In genomic region chr9:74141864-74142263, GRCm38 (mm10) we compare ENCODE assay signal across 10 mouse cellular contexts. TPM values are rescaled to one million over a fixed set of nuclear protein-coding genes. Genes with fewer than 3 reads are reported as not detected.
DNase-seq lines count a peak whose midpoint lies in the region; ATAC-seq and TF ChIP-seq lines count a peak whose summit lies in the region.
"Had no signal": no experiment of that assay in that cellular context is flagged by ENCODE, and none has a peak within 500 bp of the region (broad histone marks: within the 10 kb centered on the region; RNA-seq: fewer than 3 reads in every experiment).

No protein-coding gene starts in this region.

- no peak for TF ChIP-seq POLR2A in liver, adult 2 months (IDR thresholded peaks at IDR 0.05; ENCODE audit: extremely low read depth, insufficient read depth, low read length)
- no peak for TF ChIP-seq POLR2A in embryonic fibroblast, embryonic 13.5 days (IDR thresholded peaks at IDR 0.05; ENCODE audit: low read depth, low read length)

- ATAC-seq in liver, embryonic 12.5 days = no peak
- peak; percentile 56; the same call in 1 of the 2 replicates for ATAC-seq in limb, embryonic 12.5 days (ENCODE audit: insufficient number of reproducible peaks, insufficient read depth, low FRiP score, low TSS enrichment, low read depth)
- peak; percentile 69; the same call in 1 of the 2 replicates for ATAC-seq in neural tube, embryonic 13.5 days (ENCODE audit: low read depth)

- no peak overlapping the region for H3K4me2 ChIP-seq in liver, embryonic 12.5 days
- no peak overlapping the region for H3K4me2 ChIP-seq in limb, embryonic 12.5 days
- H3K4me2 ChIP-seq in neural tube, embryonic 13.5 days = no peak overlapping the region

- no peak overlapping the region for H3K4me3 ChIP-seq in liver, adult 2 months (ENCODE audit: insufficient read depth, low read depth, low read length)
- H3K4me3 ChIP-seq in liver, embryonic 12.5 days = no peak overlapping the region
- no peak overlapping the region for H3K4me3 ChIP-seq in embryonic fibroblast, embryonic 13.5 days (ENCODE audit: insufficient read depth, low read length)
- no peak overlapping the region for H3K4me3 ChIP-seq in limb, embryonic 12.5 days (replicated peaks)
- no peak overlapping the region for H3K4me3 ChIP-seq in neural tube, embryonic 13.5 days
- H3K4me3 ChIP-seq: erythroblast, embryonic 14.5 days had no signal

- H3K9me3 ChIP-seq in liver, embryonic 12.5 days (replicated peaks) = no peaks in the 10 kb centered on the region
- H3K9me3 ChIP-seq in limb, embryonic 12.5 days = no peaks in the 10 kb centered on the region
- no peaks in the 10 kb centered on the region for H3K9me3 ChIP-seq in neural tube, embryonic 13.5 days

- H3K36me3 ChIP-seq in liver, adult 2 months (ENCODE audit: control insufficient read depth, insufficient read depth, low read length) = no peaks in the 10 kb centered on the region
- H3K36me3 ChIP-seq in liver, embryonic 12.5 days = no peaks in the 10 kb centered on the region
- no peaks in the 10 kb centered on the region for H3K36me3 ChIP-seq in limb, embryonic 12.5 days
- H3K36me3 ChIP-seq in neural tube, embryonic 13.5 days = no peaks in the 10 kb centered on the region

- H3K27ac ChIP-seq in liver, adult 2 months (replicated peaks; ENCODE audit: insufficient read depth, low read depth, low read length) = no peak overlapping the region
- no peak overlapping the region for H3K27ac ChIP-seq in liver, embryonic 12.5 days
- no peak overlapping the region for H3K27ac ChIP-seq in embryonic fibroblast, embryonic 13.5 days (ENCODE audit: insufficient read depth, low read length)
- H3K27ac ChIP-seq in limb, embryonic 12.5 days = no peak overlapping the region
- H3K27ac ChIP-seq in neural tube, embryonic 13.5 days (replicated peaks) = no peak overlapping the region

- no peaks in the 10 kb centered on the region for H3K4me1 ChIP-seq in liver, adult 2 months (ENCODE audit: control insufficient read depth, insufficient read depth, low read length)
- H3K4me1 ChIP-seq in liver, embryonic 12.5 days = no peaks in the 10 kb centered on the region
- H3K4me1 ChIP-seq in embryonic fibroblast, embryonic 13.5 days (ENCODE audit: control insufficient read depth, insufficient read depth, low read length) = peaks cover 2% of the 10 kb centered on the region; the same call in 1 of the 2 replicates
- no peaks in the 10 kb centered on the region for H3K4me1 ChIP-seq in limb, embryonic 12.5 days (replicated peaks)
- H3K4me1 ChIP-seq in neural tube, embryonic 13.5 days (replicated peaks) = no peaks in the 10 kb centered on the region

- no peaks in the 10 kb centered on the region for H3K79me2 ChIP-seq in liver, adult 2 months (ENCODE audit: control insufficient read depth, insufficient read depth, low read length)

- no peak overlapping the region for H3K9ac ChIP-seq in liver, adult 2 months (ENCODE audit: low read depth, low read length)
- no peak overlapping the region for H3K9ac ChIP-seq in liver, embryonic 12.5 days
- H3K9ac ChIP-seq in limb, embryonic 12.5 days (replicated peaks) = no peak overlapping the region
- H3K9ac ChIP-seq in neural tube, embryonic 13.5 days = no peak overlapping the region

- TF ChIP-seq CTCF in liver, adult 2 months (IDR thresholded peaks at IDR 0.05; ENCODE audit: low read depth, low read length) = peak; percentile 84
- TF ChIP-seq CTCF in embryonic fibroblast, embryonic 13.5 days (IDR thresholded peaks at IDR 0.05; ENCODE audit: borderline replicate concordance, insufficient read depth, low read length) = peak; percentile 96

- no peaks in the 10 kb centered on the region for H3K27me3 ChIP-seq in liver, adult 2 months (ENCODE audit: control insufficient read depth, insufficient read depth, low read length)
- H3K27me3 ChIP-seq in liver, embryonic 12.5 days (replicated peaks) = no peaks in the 10 kb centered on the region
- no peaks in the 10 kb centered on the region for H3K27me3 ChIP-seq in limb, embryonic 12.5 days
- peaks cover 54% of the 10 kb centered on the region for H3K27me3 ChIP-seq in neural tube, embryonic 13.5 days

- peak; percentile 44 for DNase-seq in liver, adult 2 months (ENCODE audit: extremely low read depth, low read depth, low spot score)
- peak; percentile 76 for DNase-seq in brain, adult 2 months (ENCODE audit: low read depth, low spot score)
- peak; percentile 61 for DNase-seq in kidney, adult 9 months
- peak; percentile 66 for DNase-seq in urinary bladder, postnatal 14 days (ENCODE audit: low spot score)

- WGBS in liver, adult 2 months = 10% methylated on average over 3 of the region's 3 CpGs
- 4% methylated on average over 3 of the region's 3 CpGs for WGBS in liver, embryonic 12.5 days (ENCODE audit: insufficient replicate concordance)
- WGBS in limb, embryonic 12.5 days = 5% methylated on average over 3 of the region's 3 CpGs
- 7% methylated on average over 3 of the region's 3 CpGs for WGBS in neural tube, embryonic 13.5 days

RNA-seq across cellular contexts. Expression of gene Wdr72, which starts 31.7 kb away (rescaled TPM):
- under 0.01 TPM in 2 replicates for total RNA-seq in liver, adult 2 months (2014; rRNA removed)
- polyA plus RNA-seq in liver, adult 2 months (2012; rRNA removed) = 2.2 TPM in 1 of 2 replicates, not detected in the other
- 0.05 TPM in 1 of 2 replicates, not detected in the other for polyA plus RNA-seq in liver, embryonic 12.5 days (2016; fragmentation: Nextera tagmentation; extraction: Ambion mirVana)
- 0.46 and 0.47 TPM in 2 replicates for polyA plus RNA-seq in embryonic fibroblast, embryonic 13.5 days (2011; ENCODE audit: insufficient read length, low read depth, missing spikeins)
- polyA plus RNA-seq in limb, embryonic 12.5 days (2016; fragmentation: Nextera tagmentation; extraction: Ambion mirVana) = 1.1 and 1.2 TPM in 2 replicates
- polyA plus RNA-seq in neural tube, embryonic 13.5 days (2015; fragmentation: Nextera tagmentation; extraction: Ambion mirVana) = 0.32 and 0.57 TPM in 2 replicates
- total RNA-seq: neutrophil, adult 5-6 weeks had no signal
- polyA plus RNA-seq: erythroblast, embryonic 14.5 days had no signal
